30 mouse cellular contexts compared by ENCODE assay signal in genomic region chr4:136672335-136673090, GRCm38 (mm10). TPM values are rescaled to one million over a fixed set of nuclear protein-coding genes. Genes with fewer than 3 reads are reported as not detected.
A peak's percentile ranks its signal among the peaks of the same experiment; 100 is the strongest.
DNase-seq lines count a peak whose midpoint lies in the region; ATAC-seq and TF ChIP-seq lines count a peak whose summit lies in the region.
"Had no signal": no experiment of that assay in that cellular context is flagged by ENCODE, and none has a peak within 500 bp of the region (broad histone marks: within the 10 kb centered on the region; RNA-seq: fewer than 3 reads in every experiment).

No protein-coding gene starts in this region.

- no peak for TF ChIP-seq CTCF in testis, adult 2 months (IDR thresholded peaks at IDR 0.05; ENCODE audit: control insufficient read depth, insufficient read depth, insufficient replicate concordance, low read depth, low read length)
- no peak for TF ChIP-seq CTCF in MEL (IDR thresholded peaks at IDR 0.05 in 2 of 3, conservative IDR thresholded peaks at IDR 0.05 in 1 of 3; ENCODE audit: control insufficient read depth in 1 of 3, insufficient read depth in 1 of 3, low read depth in 2 of 3, low read length in 3 of 3, poor library complexity in 1 of 3, severe bottlenecking in 1 of 3)
- TF ChIP-seq CTCF in layer of hippocampus, adult 2 months (conservative IDR thresholded peaks at IDR 0.05): no peak
- no peak for TF ChIP-seq CTCF in left cerebral cortex, adult 2 months (IDR thresholded peaks at IDR 0.05)

- no peak for ATAC-seq in forebrain, embryonic 12.5 days (ENCODE audit: low FRiP score)
- ATAC-seq: forebrain, embryonic 15.5 days; hindbrain, embryonic 16.5 days; intestine, embryonic 15.5 days had no signal

- H3K4me2 ChIP-seq in forebrain, embryonic 12.5 days: no peak overlapping the region
- H3K4me2 ChIP-seq: embryonic facial prominence, embryonic 12.5 days; embryonic facial prominence, embryonic 15.5 days; forebrain, embryonic 15.5 days; heart, embryonic 12.5 days; heart, embryonic 15.5 days; hindbrain, embryonic 13.5 days; intestine, embryonic 15.5 days had no signal

- peak overlapping the region; percentile 39 for H3K9ac ChIP-seq in MEL (ENCODE audit: control insufficient read depth, low read depth, low read length, poor library complexity, severe bottlenecking)
- no peak overlapping the region for H3K9ac ChIP-seq in forebrain, embryonic 12.5 days
- H3K9ac ChIP-seq: embryonic facial prominence, embryonic 12.5 days; embryonic facial prominence, embryonic 15.5 days; forebrain, embryonic 15.5 days; heart, embryonic 12.5 days; heart, embryonic 15.5 days; hindbrain, embryonic 13.5 days; intestine, embryonic 15.5 days had no signal

- WGBS in forebrain, embryonic 12.5 days: 90% methylated on average over 19 of the region's 19 CpGs

- intact Hi-C loops in left cerebral cortex, adult 2 months (cut with DNase I): no loop called here

- no peaks in the 10 kb centered on the region for H3K4me1 ChIP-seq in testis, adult 2 months (ENCODE audit: control insufficient read depth, insufficient read depth, low read length)
- H3K4me1 ChIP-seq in MEL (ENCODE audit: control insufficient read depth in 1 of 2, insufficient read depth in 2 of 2, low read length in 2 of 2): peaks cover 0 to 13% of the 10 kb centered on the region in 2 experiments; a peak in 2 of 4 replicates
- no peaks in the 10 kb centered on the region; the same call in 1 of the 2 replicates for H3K4me1 ChIP-seq in forebrain, embryonic 12.5 days
- H3K4me1 ChIP-seq: embryonic facial prominence, embryonic 12.5 days; embryonic facial prominence, embryonic 15.5 days; forebrain, embryonic 15.5 days; heart, embryonic 15.5 days; hindbrain, embryonic 13.5 days; intestine, embryonic 15.5 days had no signal

- no peaks in the 10 kb centered on the region for H3K27me3 ChIP-seq in testis, adult 2 months (ENCODE audit: control insufficient read depth, insufficient read depth, low read length)
- H3K27me3 ChIP-seq in MEL (ENCODE audit: control insufficient read depth in 1 of 2, insufficient read depth in 2 of 2, low read length in 2 of 2): no peaks in the 10 kb centered on the region; a peak in 1 of 4 replicates
- no peaks in the 10 kb centered on the region for H3K27me3 ChIP-seq in forebrain, embryonic 12.5 days
- H3K27me3 ChIP-seq: embryonic facial prominence, embryonic 12.5 days; embryonic facial prominence, embryonic 15.5 days; forebrain, embryonic 15.5 days; hindbrain, embryonic 13.5 days; intestine, embryonic 15.5 days had no signal

- no peaks in the 10 kb centered on the region for H3K36me3 ChIP-seq in testis, adult 2 months (ENCODE audit: control insufficient read depth, insufficient read depth, low read length)
- peaks cover 0 to 2% of the 10 kb centered on the region in 2 experiments; a peak in 1 of 4 replicates for H3K36me3 ChIP-seq in MEL (ENCODE audit: control insufficient read depth in 1 of 2, insufficient read depth in 2 of 2, low read length in 2 of 2)
- H3K36me3 ChIP-seq in forebrain, embryonic 12.5 days (replicated peaks): peaks cover 90% of the 10 kb centered on the region
- H3K36me3 ChIP-seq: G1E; heart, embryonic 12.5 days; heart, embryonic 15.5 days had no signal

- peak overlapping the region; percentile 25 for H3K4me3 ChIP-seq in testis, adult 2 months (ENCODE audit: control insufficient read depth, low read depth, low read length)
- H3K4me3 ChIP-seq in MEL (ENCODE audit: control insufficient read depth in 1 of 2, insufficient read depth in 1 of 2, low read depth in 2 of 2, low read length in 2 of 2): peak overlapping the region; percentile 51 to 97
- no peak overlapping the region for H3K4me3 ChIP-seq in layer of hippocampus, adult 2 months
- H3K4me3 ChIP-seq in forebrain, embryonic 12.5 days (replicated peaks): no peak overlapping the region
- no peak overlapping the region for H3K4me3 ChIP-seq in left cerebral cortex, adult 2 months
- H3K4me3 ChIP-seq: embryonic facial prominence, embryonic 12.5 days; embryonic facial prominence, embryonic 15.5 days; forebrain, embryonic 15.5 days; heart, embryonic 12.5 days; heart, embryonic 15.5 days; hindbrain, embryonic 10.5 days; hindbrain, embryonic 13.5 days; intestine, embryonic 15.5 days had no signal

- no peak for DNase-seq in testis, postnatal 14 days (ENCODE audit: low spot score)
- DNase-seq in MEL (ENCODE audit: low read depth, low spot score) (peak; percentile 77), WW6 (ENCODE audit: low read depth, low spot score) (peak; percentile 42)
- no peak for DNase-seq in layer of hippocampus, adult 2 months (ENCODE audit: low spot score in 2 of 2)
- no peak for DNase-seq in left cerebral cortex, adult 2 months (ENCODE audit: extremely low spot score in 1 of 2, low spot score in 2 of 2)
- DNase-seq: adrenal gland, postnatal 10 days; adrenal gland, postnatal 36 days; cerebellum, adult 18-20 months; cerebellum, adult 9-10 months; cerebellum, postnatal 25 days; gastrocnemius, postnatal 25 days; heart, adult 18-20 months; heart, postnatal 10 days; heart, postnatal 36 days had no signal

- TF ChIP-seq EP300 in MEL (IDR thresholded peaks at IDR 0.05; ENCODE audit: low read depth in 1 of 2, low read length in 2 of 2): no peak

- no peak for TF ChIP-seq RAD21 in MEL (IDR thresholded peaks at IDR 0.05; ENCODE audit: low read depth, low read length)

- H3K27ac ChIP-seq in testis, adult 2 months (ENCODE audit: control insufficient read depth, insufficient read depth, low read depth, low read length): no peak overlapping the region
- no peak overlapping the region for H3K27ac ChIP-seq in MEL (ENCODE audit: control insufficient read depth, low read depth, low read length)
- H3K27ac ChIP-seq in layer of hippocampus, adult 2 months: no peak overlapping the region
- no peak overlapping the region for H3K27ac ChIP-seq in forebrain, embryonic 12.5 days
- H3K27ac ChIP-seq in left cerebral cortex, adult 2 months: no peak overlapping the region
- H3K27ac ChIP-seq: embryonic facial prominence, embryonic 12.5 days; embryonic facial prominence, embryonic 15.5 days; forebrain, embryonic 15.5 days; heart, embryonic 15.5 days; hindbrain, embryonic 10.5 days; hindbrain, embryonic 13.5 days; intestine, embryonic 15.5 days had no signal

- no peak for TF ChIP-seq POLR2A in testis, adult 2 months (IDR thresholded peaks at IDR 0.05; ENCODE audit: control insufficient read depth, low read depth, low read length)
- TF ChIP-seq POLR2A in MEL (IDR thresholded peaks at IDR 0.05; ENCODE audit: control insufficient read depth in 1 of 2, insufficient read depth in 1 of 2, low read depth in 1 of 2, low read length in 2 of 2, poor library complexity in 1 of 2): peak in 1 of 2 experiments; percentile 61; a peak in 1 of 4 replicates

- H3K79me2 ChIP-seq in MEL (ENCODE audit: control insufficient read depth, insufficient read depth, low read length, poor library complexity): no peaks in the 10 kb centered on the region

- H3K9me3 ChIP-seq in MEL (replicated peaks; ENCODE audit: insufficient read depth, low read length): no peaks in the 10 kb centered on the region
- H3K9me3 ChIP-seq in forebrain, embryonic 12.5 days: no peaks in the 10 kb centered on the region
- H3K9me3 ChIP-seq: embryonic facial prominence, embryonic 12.5 days; embryonic facial prominence, embryonic 15.5 days; forebrain, embryonic 15.5 days; G1E; heart, embryonic 12.5 days; heart, embryonic 15.5 days; hindbrain, embryonic 10.5 days; hindbrain, embryonic 13.5 days; intestine, embryonic 15.5 days had no signal

TF ChIP-seq in MEL, 35 proteins besides CTCF, POLR2A, EP300 and RAD21 (continues in another document):
- TF ChIP-seq POLR2AphosphoS5 (IDR thresholded peaks at IDR 0.05; ENCODE audit: borderline replicate concordance, low read depth, low read length) (no peak), GATA1 (IDR thresholded peaks at IDR 0.05; ENCODE audit: low read depth, low read length) (no peak), CHD2 (IDR thresholded peaks at IDR 0.05; ENCODE audit: low read length) (no peak), TAL1 (IDR thresholded peaks at IDR 0.05; ENCODE audit: low read length) (no peak), UBTF (IDR thresholded peaks at IDR 0.05; ENCODE audit: borderline replicate concordance, insufficient read depth, low read depth, low read length) (0 out of 2 replicates have a peak, but pooled peaks have one; percentile 92), SMC3 (IDR thresholded peaks at IDR 0.05; ENCODE audit: low read depth, low read length) (no peak), MAX (IDR thresholded peaks at IDR 0.05; ENCODE audit: low read length) (no peak), HCFC1 (IDR thresholded peaks at IDR 0.05; ENCODE audit: low read depth, low read length) (no peak), TBP (IDR thresholded peaks at IDR 0.05; ENCODE audit: low read depth, low read length) (peak; percentile 57), TCF12 (IDR thresholded peaks at IDR 0.05; ENCODE audit: low read depth, low read length) (no peak), USF1 (IDR thresholded peaks at IDR 0.05; ENCODE audit: low read depth, low read length) (no peak), ZNF384 (IDR thresholded peaks at IDR 0.05; ENCODE audit: low read depth, low read length) (no peak), BHLHE40 (IDR thresholded peaks at IDR 0.05; ENCODE audit: borderline replicate concordance, low read depth, low read length) (no peak), USF2 (IDR thresholded peaks at IDR 0.05; ENCODE audit: borderline replicate concordance in 1 of 2, insufficient read depth in 1 of 2, low read depth in 1 of 2, low read length in 2 of 2) (no peak), MEF2A (IDR thresholded peaks at IDR 0.05; ENCODE audit: extremely low read depth, insufficient replicate concordance, low read depth, low read length, poor library complexity, severe bottlenecking) (no peak), RCOR1 (IDR thresholded peaks at IDR 0.05; ENCODE audit: low read depth, low read length) (no peak), NELFE (IDR thresholded peaks at IDR 0.05; ENCODE audit: low read depth, low read length) (peak; percentile 40; the same call in 1 of the 2 replicates), MAZ (IDR thresholded peaks at IDR 0.05; ENCODE audit: low read depth, low read length) (no peak), JUND (IDR thresholded peaks at IDR 0.05; ENCODE audit: low read depth, low read length) (no peak), POLR2AphosphoS2 (IDR thresholded peaks at IDR 0.05; ENCODE audit: low read length) (no peak), MXI1 (IDR thresholded peaks at IDR 0.05; ENCODE audit: low read depth, low read length) (no peak), ZMIZ1 (IDR thresholded peaks at IDR 0.05; ENCODE audit: low read depth, low read length) (no peak)

RNA-seq across cellular contexts. Expression of gene Lactbl1, which starts 50.1 kb away (rescaled TPM):
- polyA plus RNA-seq in testis, adult 2 months (2012; rRNA removed): 0.20 and 0.47 TPM in 2 replicates
- total RNA-seq in MEL (2012; rRNA removed): not detected in 2 replicates
- not detected for polyA plus RNA-seq in MEL (2012; ENCODE audit: insufficient read depth in 1 of 2, insufficient read length in 2 of 2, low read depth in 1 of 2, low replicate concordance in 2 of 2, missing spikeins in 1 of 2)
- total RNA-seq in layer of hippocampus, adult 2 months (2021): under 1 TPM; 0.15 to 0.20 TPM
- polyA plus RNA-seq in forebrain, embryonic 12.5 days (2016; fragmentation: Nextera tagmentation; extraction: Ambion mirVana): 0.08 TPM in 1 of 2 replicates, not detected in the other
- total RNA-seq in left cerebral cortex, adult 2 months (2021): under 1 TPM in 1 of 2 experiments, not detected in 1; 0.12 TPM
- total RNA-seq: adrenal gland, adult 18-20 months; adrenal gland, postnatal 10 days; adrenal gland, postnatal 36 days; common myeloid progenitor, adult 5-6 weeks; G1E; gastrocnemius, adult 8-10 months; gastrocnemius, postnatal 25 days; heart, adult 18-20 months; heart, postnatal 10 days; heart, postnatal 36 days had no signal
- polyA plus RNA-seq: embryonic facial prominence, embryonic 12.5 days; embryonic facial prominence, embryonic 15.5 days; forebrain, embryonic 11.5 days; heart, embryonic 12.5 days; heart, embryonic 15.5 days; hindbrain, embryonic 10.5 days; hindbrain, embryonic 13.5 days; intestine, embryonic 15.5 days had no signal

Comparison
In these comparisons a context has a peak if more than half of its experiments do, and no peak if none do; other contexts are left out.
1. H3K4me3 ChIP-seq: peak in testis, adult 2 months (single experiment) and MEL (2 of 2); none in layer of hippocampus, adult 2 months (single experiment), forebrain, embryonic 12.5 days (single experiment) and left cerebral cortex, adult 2 months (single experiment).
2. DNase-seq: peak in MEL (single experiment) and WW6 (single experiment); none in testis, postnatal 14 days (single experiment), layer of hippocampus, adult 2 months (0 of 2) and left cerebral cortex, adult 2 months (0 of 2).